Mouse (Mus musculus) cerebellum, adult 2 months (tissue): ENCODE measurements around the gene Nudt3.

Experiments
- CTCF ChIP-seq: fragments of 200-500 bp; IDR thresholded peaks from 2 replicates; pipeline ENCODE4 v1.5.1; 2011; ENCODE audit warnings: low read depth, mild to moderate bottlenecking, control low read depth, low read length, moderate library complexity, borderline replicate concordance; ENCODE audit not compliant: insufficient read depth
- POLR2A ChIP-seq: fragments of 200-500 bp; IDR thresholded peaks from 2 replicates; pipeline ENCODE4 v1.6.1; 2011; ENCODE audit warnings: low read length, control low read depth, borderline replicate concordance; ENCODE audit not compliant: insufficient read depth

GRCm38 (mm10) chr17:27603522-27604234, 19.6 kb downstream of the Nudt3 start:
- TF ChIP-seq CTCF (no peak), POLR2A (no peak)
